Mouse (Mus musculus) liver (tissue): ENCODE results near the gene Gm20795.
"Not testable (repeated sequence)": the region's sequence is repeated elsewhere in the genome, so short reads cannot be mapped to it uniquely, and the experiment has no call there.

ENCODE experiments used
- DNase-seq: peaks from one replicate; pipeline ENCODE4 v3.0.0-alpha.2; 2020; ENCODE audit warnings: mixed read lengths

Gene Gm20795

DNA sequence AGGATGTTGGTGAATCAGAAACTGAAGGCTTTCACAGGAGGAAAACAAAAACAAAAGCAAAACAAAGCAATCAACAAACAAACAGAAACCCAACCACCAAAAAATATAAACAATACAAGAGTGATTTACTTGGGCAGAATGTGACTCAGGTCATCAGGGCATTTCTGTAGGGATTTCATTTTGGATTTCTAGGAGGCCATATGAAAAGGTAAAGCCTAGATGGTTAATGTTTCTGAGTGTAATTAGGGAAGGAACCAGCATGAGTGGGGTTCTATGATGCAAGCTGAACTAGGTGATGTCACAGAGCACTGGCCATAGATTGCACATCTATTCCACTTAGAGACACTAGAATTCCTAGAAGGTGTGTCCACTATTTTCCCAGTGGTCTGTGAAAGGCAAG lies at the start of gene Gm20795:
Gene Gm20795, plus strand, starts transcription at position 301 of the 400 bp plus-strand sequence.
- not testable (repeated sequence) for DNase-seq

- not testable (repeated sequence) for DNase-seq
Observed at GRCm38 (mm10) chrY:40775665-40776064, 29.0 kb upstream of the Gm20795 start, which contains the start of gene Gm21797. Gm21797 (minus strand) TSS chrY:40775765.
